Mouse (Mus musculus): ENCODE measurements at regions not wholly inside any gene's neighbourhood (a gene's known extent, or its start where the extent isn't known, plus 50 kb on each side); places are given as distances from the start of the nearest gene placed in this dataset.

GRCm38 (mm10) chr5:116897391-116897790, 218.5 kb downstream of the Suds3 start:
- no peak for DNase-seq

GRCm38 (mm10) chr5:116895036-116895783, 220.7 kb downstream of the Suds3 start:
- DNase-seq: peak; percentile 6 to 17

- no peak for DNase-seq
Observed at GRCm38 (mm10) chr5:116894575-116894974, 221.3 kb downstream of the Suds3 start.

DNA sequence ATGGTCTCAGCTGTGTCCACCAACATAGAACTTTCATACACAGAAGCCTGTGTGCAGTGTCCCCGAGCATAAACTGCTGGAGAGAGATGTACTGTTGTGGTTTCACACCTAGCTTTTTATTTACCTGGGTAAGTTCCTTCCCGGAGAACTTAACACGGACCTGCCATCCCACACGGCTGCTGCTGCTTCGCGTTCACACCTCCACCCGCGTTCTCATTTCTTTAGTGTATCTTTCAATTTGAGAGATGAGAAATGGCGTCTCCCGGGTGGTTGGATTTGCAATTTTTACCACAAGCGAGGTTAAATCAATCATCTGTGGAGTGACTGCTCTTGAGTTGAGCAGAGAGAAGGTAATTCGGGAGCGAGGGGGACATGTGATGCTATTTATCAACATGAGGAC, 223.0 kb downstream of the Suds3 start:
- no peak for DNase-seq

DNA sequence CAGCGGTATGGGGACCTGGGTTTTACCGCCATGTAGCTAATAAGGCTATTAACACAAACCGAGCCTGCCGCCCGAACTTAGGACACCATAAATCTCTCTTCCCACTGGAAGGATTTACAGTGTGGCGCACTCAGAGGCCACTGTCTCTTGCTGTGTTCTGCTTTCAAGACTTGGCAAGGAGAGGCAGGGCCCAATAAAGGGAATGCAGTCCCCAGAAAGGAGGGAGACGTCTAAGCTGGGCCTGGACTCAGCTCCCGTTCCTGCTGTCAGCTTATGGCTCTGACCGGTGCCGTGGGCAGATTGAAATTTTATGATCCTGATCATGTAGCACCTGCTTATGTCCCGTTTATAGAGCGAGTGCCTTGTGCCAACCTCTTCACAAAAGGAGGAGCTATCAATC, 226.7 kb downstream of the Suds3 start:
- DNase-seq: no peak

- peak; percentile 5 to 23 for DNase-seq
Observed at GRCm38 (mm10) chr5:116886181-116887136, 229.5 kb downstream of the Suds3 start.

- no peak for DNase-seq
Observed at GRCm38 (mm10) chr5:116879761-116880160, 236.2 kb downstream of the Suds3 start.

DNA sequence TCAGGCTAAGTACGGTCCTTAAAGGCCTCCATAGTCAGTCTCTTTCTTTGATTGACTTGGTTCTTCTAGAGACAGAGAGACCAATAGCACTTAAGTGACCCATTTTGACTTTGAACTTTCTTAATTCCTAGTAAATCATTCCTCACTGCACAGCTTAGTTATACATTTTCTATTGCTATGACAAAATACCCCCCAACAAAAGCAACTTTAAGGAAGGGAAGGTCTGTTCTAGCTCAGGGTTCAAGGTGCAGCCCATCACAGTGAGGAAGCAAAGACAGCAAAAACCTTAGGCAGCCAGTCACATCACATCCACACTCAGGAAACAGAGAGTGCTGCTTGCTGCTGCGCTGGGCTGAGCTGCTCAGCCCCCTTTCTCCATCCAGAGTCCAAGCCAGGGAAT, 241.0 kb downstream of the Suds3 start:
- no peak for DNase-seq

DNA sequence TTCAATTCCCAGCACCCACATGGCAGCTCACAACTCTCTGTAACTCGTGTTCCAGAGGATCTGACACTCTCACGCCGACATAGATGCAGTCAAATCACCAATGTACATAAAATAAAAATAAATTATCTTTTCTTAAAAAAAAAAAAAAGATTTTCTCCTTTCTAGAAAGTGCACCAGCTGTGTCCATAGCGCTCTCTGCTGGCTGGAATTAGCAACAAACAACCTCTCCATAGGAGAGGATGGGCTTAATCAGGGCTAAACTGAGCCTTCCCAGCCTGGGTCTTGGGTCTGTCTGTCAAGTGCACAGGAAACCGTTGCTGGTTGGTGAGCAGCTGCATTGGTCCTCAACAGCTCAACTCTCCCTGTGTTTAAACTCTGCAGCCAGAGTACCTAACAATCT, 247.8 kb downstream of the Suds3 start:
- DNase-seq: peak; percentile 5 to 19

- no peak for DNase-seq
Observed at GRCm38 (mm10) chr5:116864275-116864674, 251.6 kb downstream of the Suds3 start.

DNA sequence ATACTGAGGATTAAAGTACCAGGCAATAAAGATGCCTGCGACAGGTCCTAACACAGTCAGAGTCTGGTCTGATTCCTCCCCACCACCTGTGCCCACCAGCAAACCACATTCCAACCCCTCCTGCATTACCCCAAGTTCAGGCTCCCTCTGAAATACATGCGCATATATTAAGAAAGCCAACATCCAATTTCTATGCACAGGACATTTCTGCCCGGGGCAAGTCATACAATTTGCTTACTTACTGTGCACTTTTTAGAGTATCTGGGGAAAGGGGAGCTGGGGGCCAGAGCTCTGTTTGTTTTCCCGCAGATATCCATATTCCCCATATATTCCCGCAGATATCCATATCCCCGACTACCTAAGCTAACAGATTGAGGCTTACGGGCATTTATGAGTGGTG, 261.1 kb upstream of the Srrm4 start:
- DNase-seq: no peak

DNA sequence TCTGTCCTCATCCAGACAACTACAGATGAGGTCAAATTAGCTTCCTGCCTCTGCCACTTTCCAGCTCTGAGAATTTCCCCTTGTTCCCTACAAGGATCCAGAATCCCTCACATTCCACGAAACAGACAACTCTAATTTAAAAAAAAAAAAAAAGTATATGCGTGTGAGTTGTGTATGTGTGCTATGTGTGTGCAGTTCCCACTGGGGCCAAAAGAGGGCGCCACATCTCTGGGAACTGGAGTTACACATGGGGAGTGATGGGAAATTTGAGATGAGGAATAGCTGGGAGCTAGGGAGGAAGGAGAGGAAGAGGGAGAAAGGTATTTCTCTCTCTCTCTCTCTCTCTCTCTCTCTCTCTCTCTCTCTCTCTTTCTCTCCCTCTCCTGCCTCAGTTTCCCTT, 240.3 kb upstream of the Srrm4 start:
- DNase-seq: no peak

GRCm38 (mm10) chr5:116829771-116830170, 238.2 kb upstream of the Srrm4 start:
- DNase-seq: peak; percentile 66 to 78

DNA sequence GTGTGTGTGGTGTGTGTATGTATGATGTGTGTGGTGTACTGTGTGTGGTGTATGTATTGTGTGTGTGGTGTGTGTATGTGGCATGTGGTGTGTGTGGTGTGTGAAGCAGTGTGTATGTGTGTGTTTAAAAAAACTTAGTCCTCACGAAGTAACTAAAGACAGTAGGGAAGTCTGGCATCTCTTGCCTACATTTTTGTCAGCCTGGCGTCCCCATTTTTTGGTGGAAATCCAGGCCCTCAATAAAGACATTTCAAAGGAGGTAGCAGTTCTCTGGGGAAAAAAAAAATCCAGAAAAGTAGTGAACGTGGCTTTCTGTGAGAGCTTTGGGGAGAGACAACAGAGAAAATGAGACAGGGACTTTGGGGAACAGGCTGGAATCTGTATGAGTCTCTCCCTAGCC, 231.6 kb upstream of the Srrm4 start:
- DNase-seq: no peak

DNA sequence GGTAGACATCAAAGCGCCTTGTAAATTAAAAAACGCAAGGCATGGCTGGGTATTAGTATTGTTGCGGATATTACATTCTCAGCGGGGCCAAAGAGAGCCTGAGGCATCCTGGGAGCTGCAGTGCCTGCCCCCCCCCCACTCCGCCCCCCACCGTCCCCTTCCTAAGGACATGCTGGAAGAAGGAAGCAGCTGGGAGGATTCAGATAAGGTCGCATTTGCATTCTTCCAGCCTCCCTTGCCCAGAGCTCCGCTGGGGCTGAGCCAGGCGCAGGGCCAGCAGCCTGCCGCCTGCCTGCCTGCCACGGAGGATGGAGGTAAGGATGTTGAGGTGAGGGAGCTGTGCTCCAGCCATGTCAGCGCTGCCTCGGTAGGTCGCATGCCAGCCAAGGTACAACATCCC, 230.5 kb upstream of the Srrm4 start:
- no peak for DNase-seq

- DNase-seq: no peak
Observed at GRCm38 (mm10) chr5:116809799-116810198, 218.2 kb upstream of the Srrm4 start.

DNA sequence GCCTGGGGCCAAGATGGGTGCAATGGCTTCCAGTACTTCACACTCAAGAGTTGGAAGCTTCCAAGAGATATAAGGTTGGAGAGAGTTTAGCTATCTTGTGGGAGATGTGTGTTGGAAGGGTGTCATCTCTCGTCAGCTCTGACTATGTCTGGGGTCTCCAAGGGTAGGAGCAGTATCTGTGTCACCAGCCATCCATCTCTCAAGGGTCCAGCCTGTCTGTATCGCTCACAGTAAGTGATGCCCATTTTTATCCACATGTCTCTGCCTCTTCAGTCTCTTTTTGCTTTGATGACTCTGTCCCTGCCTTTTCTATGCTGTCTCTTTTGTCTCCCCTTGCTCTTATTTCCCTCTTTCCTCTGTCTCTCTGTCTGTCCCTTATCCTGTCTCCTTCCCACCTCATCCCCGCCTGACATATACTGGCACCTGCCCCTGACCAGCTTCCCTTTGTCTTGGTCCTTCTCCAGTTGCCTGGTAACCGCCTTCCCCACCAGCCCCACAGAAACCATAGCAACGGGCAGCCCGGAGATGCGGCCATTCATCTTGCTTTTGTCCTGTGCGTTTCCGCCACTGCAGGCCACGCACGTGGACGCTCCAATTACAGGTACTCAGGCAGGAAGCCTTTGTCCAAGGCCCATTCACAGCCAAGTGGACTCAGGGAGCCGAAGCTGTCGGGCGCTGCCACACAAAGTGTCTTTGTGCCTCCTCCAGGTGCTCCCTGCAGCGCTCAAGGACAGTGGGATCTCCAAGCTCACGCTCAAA, 217.6 kb upstream of the Srrm4 start:
- DNase-seq: no peak

DNA sequence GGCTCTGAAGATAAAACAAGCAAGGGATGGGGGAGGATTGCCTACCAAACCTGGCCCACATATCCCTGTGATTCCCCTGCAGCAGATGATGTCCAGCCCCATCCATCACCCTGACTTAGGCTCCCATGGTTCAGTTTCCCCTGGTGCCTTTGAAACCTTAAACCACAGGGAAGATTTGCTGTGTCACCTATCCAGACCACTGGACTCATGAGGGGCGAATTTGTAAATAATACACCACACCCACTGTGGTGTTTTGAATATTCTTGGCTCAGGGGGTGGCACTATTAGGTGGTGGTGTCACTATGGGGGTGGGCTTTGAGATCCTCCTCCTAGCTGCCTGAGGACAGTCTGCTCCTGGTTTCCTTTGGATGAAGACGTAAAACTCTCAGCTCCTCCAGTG, 205.8 kb upstream of the Srrm4 start:
- no peak for DNase-seq

DNA sequence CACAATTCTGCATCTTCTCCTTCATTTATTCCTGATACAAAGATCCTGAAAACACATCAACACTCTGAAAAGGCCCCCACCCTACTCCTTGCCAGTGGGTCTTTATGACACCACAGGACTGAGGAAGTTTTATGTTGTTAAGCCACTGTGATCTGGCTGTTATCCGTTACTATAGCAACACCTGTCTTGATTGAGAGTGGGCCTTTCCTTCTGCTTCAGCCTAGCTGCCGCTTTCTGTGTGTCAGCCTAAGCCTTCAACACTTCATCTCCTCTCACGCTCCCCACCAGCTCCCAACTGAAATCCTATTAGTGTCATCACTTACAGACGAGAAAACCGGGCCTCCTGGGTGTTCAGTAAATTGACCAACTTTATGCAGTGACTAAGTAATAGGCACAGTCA, 203.6 kb upstream of the Srrm4 start:
- no peak for DNase-seq

DNA sequence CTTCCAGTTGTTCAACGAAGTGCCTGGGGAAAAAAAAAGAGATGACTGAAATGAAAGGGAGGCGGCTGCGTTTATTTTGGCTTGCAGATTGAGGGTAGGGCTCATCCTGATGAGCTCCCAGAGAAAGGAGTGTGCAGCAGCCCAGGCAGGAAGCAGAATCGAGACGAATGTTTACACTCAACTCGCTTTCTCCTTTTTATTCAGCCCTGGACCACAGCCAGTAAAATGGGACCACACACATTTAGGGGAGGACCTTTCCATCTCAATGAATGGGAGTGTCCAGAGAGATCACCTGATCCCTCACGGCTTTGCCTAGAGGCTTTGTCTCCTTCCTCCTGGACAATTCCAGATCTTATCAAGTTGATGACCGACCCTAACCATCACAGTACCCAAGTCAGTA, 198.8 kb upstream of the Srrm4 start:
- DNase-seq: no peak

DNA sequence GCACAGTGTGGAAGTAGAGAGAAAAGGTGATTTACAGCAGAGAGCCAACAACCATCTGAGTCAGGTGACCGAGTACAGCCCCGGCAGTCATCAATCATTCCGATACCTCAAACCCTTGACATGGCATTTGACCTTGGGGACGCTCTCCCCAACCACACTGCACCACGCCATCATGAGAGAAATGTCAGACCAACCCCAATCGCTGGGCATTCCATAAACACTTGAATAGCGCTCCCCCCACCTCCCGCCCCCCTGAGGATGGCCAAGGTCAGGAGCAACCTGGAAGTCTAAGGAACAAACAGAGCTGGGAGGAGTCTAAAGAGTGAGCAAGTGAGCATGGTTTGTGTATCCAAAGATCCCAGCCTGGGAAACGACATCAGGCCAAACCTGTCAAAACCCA, 198.2 kb upstream of the Srrm4 start:
- DNase-seq: no peak

GRCm38 (mm10) chr5:116776450-116776849, 184.8 kb upstream of the Srrm4 start:
- no peak for DNase-seq

DNA sequence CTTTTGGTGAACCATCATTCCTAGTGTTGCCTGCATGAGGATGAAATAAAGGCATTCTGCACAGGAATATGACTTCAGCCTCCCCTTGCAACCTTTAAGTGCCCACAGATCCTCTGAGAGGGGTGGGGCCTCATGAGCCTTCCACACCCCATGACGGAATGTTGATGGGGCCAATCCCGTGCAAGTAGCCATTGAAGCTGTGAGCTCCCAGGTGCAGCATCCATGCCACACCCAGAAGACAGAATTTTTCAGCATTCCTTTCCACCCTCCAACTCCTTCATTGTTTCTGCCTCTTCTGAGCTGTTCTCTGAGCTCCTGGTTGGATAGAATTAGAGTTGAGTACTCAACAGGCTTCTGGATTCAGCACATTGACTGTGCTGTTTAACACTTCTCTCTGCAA, 174.6 kb upstream of the Srrm4 start:
- DNase-seq: no peak

Data from kidney, postnatal 4 days (tissue).